Mouse (Mus musculus): Measurements from ENCODE around the gene Tvp23a.

DNA sequence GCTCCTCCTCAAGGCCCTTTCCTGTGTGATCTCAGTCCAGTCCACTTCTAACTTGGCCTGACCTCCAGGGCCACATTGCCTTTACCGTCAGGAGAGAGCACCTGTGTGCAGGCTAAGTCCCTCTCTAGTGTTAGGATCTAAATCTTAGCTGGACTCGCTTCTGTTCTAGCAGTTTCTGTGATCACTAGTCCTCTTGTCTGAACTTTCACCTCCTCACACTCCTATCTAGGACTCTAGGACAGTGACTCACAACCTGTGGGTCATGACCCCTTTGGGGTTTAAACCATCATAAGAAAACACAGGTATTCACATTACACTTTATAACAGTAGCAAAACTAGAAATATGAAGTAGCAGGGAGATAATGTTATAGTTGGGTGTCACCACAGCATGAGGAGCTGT is 4.7 kb upstream of the Tvp23a start:
- TF ChIP-seq CTCF (IDR thresholded peaks at IDR 0.05; ENCODE audit: low read depth) (no peak), EP300 (IDR thresholded peaks at IDR 0.05; ENCODE audit: low read depth) (no peak)
